Mouse (Mus musculus): ENCODE measurements at regions not wholly inside any gene's neighbourhood (a gene's known extent, or its start where the extent isn't known, plus 50 kb on each side); places are given as distances from the start of the nearest gene placed in this dataset.
A peak's percentile ranks its signal among the peaks of the same experiment; 100 is the strongest.

GRCm38 (mm10) chr15:86566111-86566510, 351.9 kb downstream of the Tbc1d22a start:
- DNase-seq (ENCODE audit: low spot score in 2 of 2): no peak
- intact Hi-C loops (cut with DNase I): no loop called here

DNA sequence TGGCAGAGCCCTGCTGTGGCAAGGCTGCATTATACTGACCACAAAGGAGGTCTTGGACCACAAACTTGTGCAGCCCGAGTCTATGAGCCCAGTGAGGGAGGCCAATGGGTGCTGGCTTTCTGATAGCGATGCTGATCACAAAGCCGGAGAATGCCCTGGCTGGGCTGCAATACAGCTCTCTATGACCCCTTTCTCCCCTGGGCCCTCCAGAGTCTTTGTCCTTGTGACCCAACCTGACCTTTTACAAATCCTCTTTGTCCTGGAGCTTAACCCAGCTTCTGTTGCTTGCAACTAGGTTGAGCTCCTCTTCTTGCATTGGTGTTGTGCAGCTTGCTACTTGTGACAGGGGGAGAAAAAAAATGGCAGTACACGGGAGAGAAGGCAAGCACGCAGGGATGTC, 360.1 kb downstream of the Tbc1d22a start:
- intact Hi-C loops (cut with DNase I): no loop called here
- DNase-seq (ENCODE audit: low spot score in 2 of 2): no peak

DNA sequence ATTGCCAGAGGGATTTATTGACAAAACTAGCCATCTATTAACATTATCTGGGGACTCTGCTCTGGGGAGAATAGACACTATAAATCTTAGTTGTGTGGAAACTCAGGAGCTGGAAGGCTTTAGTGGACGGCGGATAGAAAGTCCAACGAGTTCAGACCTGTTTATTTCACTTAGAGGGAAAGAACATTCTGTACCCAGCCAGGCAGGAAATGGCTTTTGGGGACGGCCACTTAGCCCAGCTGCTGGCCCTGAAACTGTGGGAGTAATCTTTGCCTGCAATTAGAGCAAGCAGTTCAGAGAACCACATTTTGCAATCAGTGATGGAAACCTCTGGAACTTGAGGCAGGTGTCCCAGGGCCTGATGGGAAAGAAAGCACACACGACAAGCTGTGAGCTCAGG, 362.4 kb downstream of the Tbc1d22a start:
- intact Hi-C loops (cut with DNase I): no loop called here
- DNase-seq (ENCODE audit: low spot score in 2 of 2): no peak

- intact Hi-C loops (cut with DNase I): no loop called here
- DNase-seq (ENCODE audit: low spot score in 2 of 2): no peak
Observed at GRCm38 (mm10) chr15:86578689-86579088, 364.4 kb downstream of the Tbc1d22a start.

DNA sequence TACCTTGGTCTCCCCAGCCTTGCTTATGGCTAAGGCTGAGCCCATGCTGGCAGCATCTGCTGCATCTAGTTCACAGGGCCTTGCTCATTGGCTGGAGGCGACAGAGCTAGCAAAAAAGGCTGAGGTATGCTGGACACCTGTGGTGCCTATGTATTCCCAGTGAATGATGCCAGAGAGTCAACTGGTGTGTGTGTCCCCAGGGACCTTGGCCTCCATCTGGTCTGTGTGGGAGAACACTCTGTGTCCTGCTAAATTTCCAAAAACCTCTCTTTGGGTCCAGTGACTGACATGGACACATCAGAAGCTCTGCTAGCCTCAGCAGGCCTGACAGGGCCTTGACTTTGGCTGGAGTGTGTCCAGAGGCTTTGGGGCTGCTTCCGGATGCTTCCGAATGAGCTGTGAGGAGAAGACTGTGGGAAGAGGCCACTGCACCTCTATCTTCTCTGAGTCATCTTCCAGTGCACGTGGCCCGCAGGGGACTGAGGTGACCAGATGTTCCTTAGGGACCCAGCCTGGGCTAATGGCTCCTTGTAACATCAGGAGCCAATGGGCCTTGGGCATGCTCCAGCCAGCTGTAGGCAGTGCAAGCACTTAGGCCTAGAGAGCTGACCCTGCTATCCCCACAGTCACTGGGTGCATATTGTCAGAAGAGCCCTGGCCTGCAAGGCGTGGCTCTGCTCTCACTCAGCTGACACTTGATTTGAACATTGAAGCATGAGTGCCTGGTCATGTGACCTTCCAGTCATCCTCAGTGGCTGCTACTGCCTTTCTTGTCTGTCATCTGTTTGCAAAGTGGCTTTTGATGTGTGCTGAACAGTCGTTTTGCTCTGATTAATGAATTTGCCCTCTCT, 368.2 kb downstream of the Tbc1d22a start:
- no peak for DNase-seq (ENCODE audit: low spot score in 2 of 2)
- intact Hi-C loops (cut with DNase I): no loop called here

GRCm38 (mm10) chr15:86585716-86586115, 371.5 kb downstream of the Tbc1d22a start:
- DNase-seq (ENCODE audit: low spot score in 2 of 2): no peak
- intact Hi-C loops (cut with DNase I): no loop called here

- intact Hi-C loops (cut with DNase I): no loop called here
Observed at GRCm38 (mm10) chr15:86587209-86587608, 372.9 kb downstream of the Tbc1d22a start.

GRCm38 (mm10) chr15:86590033-86590432, 375.8 kb downstream of the Tbc1d22a start:
- intact Hi-C loops (cut with DNase I): no loop called here
- DNase-seq (ENCODE audit: low spot score in 2 of 2): no peak

More at GRCm38 (mm10) chr15:86587209-86587608, 372.9 kb downstream of the Tbc1d22a start:
- no peak for DNase-seq (ENCODE audit: low spot score in 2 of 2)

DNA sequence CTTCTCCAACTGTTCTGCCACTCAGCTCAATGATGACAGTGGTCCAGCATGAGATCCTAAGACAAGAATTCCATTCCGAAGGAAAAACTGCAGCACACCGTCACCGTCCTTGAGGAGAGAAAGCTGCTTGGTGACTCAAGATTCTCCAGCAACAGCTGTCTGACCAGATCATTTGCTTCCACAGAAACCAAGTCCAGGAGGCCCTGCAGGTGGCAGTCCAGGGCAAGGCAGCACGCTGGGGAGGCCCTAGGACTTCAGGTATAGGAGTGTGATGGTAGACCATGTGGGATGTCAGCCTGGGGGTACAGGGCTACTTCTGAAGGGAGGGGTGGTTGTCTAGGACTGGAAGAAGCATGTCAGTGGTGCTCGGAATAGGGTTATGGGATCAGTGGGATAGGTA, 376.6 kb downstream of the Tbc1d22a start:
- intact Hi-C loops (cut with DNase I): no loop called here
- peak; percentile 19 to 26 for DNase-seq (ENCODE audit: low spot score in 2 of 2)

DNA sequence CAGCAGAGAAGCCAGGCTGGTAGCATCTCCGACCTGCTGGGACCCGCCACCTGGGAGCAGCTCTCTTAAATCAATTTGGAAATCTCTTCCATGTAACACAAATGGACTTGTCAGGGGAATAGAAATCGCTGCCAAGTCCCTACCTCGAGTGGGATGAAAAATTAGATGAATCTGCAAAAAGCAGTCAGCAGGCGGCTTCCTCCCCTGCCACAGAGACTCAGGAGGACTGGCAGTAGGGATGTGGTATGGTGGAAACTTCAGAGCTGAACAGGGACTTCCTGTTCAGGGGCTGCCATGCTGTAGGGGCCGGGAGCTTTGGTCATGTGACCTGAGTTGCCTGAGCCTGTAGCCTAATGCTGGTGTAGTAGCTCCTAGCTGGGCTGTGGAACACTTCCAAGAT, 379.1 kb downstream of the Tbc1d22a start:
- intact Hi-C loops (cut with DNase I): no loop called here
- peak; percentile 60 to 65 for DNase-seq (ENCODE audit: low spot score in 2 of 2)

- intact Hi-C loops (cut with DNase I): no loop called here
- no peak for DNase-seq (ENCODE audit: low spot score in 2 of 2)
Observed at GRCm38 (mm10) chr15:86606411-86606810, 392.2 kb downstream of the Tbc1d22a start.

- no peak for DNase-seq (ENCODE audit: low spot score in 2 of 2)
- intact Hi-C loops (cut with DNase I): no loop called here
Observed at GRCm38 (mm10) chr15:86609692-86610091, 395.4 kb downstream of the Tbc1d22a start.

DNA sequence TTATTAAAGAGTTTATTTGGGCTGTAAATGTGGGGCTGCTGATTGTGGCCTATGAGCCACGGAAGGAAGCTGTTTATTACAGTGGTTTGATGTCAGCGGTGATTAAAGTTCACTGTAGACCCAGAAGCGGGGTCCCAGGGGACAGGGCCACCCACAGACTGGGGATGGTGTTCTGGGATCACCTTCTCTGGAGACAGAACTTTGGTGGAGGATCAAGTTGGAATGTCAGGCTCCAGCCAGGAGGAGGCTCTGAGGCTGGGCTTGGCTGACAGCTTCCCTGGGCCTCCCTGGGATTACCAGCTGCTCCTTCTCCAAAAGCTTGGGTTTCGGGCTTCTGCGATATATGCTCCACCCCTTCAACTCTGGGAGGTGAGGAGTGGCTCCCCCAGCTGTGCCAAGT, 417.1 kb downstream of the Tbc1d22a start:
- intact Hi-C loops (cut with DNase I): no loop called here
- DNase-seq (ENCODE audit: low spot score in 2 of 2): no peak

DNA sequence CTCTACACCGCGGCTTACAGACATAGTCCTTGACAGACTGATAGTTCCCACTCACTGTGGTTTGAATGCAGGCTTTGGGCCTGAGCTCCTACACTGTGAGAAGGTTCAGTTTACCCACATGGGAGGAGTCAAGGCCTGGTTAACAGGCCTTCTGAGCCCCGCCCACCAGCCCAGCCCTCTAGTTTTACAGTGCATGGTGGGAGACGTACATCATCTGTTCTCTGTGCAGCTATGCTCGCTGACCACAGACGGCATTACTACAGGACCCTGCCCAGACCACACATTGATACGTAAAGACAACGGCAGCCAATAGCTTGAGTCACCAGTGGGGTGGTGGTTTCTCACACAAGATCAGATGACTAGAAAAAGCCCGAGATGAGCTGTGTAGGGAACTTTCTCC, 431.0 kb downstream of the Tbc1d22a start:
- intact Hi-C loops (cut with DNase I): no loop called here
- DNase-seq (ENCODE audit: low spot score in 2 of 2): no peak

DNA sequence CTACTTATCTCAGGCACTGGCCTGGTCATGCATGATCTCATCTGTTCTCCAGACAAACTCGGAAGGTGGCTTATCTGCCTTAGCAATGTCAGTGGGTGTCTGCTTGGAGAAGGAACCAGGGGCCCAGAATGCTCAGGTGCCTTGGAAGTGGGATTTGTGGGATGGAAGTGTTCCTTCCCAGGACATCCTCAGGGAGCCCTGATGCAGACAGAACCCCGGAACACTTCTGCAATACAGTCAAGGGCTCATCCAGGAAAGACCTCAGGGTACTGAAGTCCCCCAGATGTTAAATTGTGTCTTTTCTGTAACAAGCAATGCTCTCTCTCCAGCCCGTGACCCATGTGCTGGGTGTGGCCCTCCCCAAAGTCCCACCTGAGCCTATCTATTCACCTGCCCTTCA, 433.9 kb downstream of the Tbc1d22a start:
- intact Hi-C loops (cut with DNase I): no loop called here
- no peak for DNase-seq (ENCODE audit: low spot score in 2 of 2)

- peak; percentile 26 to 33 for DNase-seq (ENCODE audit: low spot score in 2 of 2)
- intact Hi-C loops (cut with DNase I): no loop called here
Observed at GRCm38 (mm10) chr15:86673096-86673520, 458.8 kb downstream of the Tbc1d22a start.

GRCm38 (mm10) chr15:86677016-86677415, 462.8 kb downstream of the Tbc1d22a start:
- DNase-seq (ENCODE audit: low spot score in 2 of 2): peak; percentile 24 to 30
- intact Hi-C loops (cut with DNase I): no loop called here

DNA sequence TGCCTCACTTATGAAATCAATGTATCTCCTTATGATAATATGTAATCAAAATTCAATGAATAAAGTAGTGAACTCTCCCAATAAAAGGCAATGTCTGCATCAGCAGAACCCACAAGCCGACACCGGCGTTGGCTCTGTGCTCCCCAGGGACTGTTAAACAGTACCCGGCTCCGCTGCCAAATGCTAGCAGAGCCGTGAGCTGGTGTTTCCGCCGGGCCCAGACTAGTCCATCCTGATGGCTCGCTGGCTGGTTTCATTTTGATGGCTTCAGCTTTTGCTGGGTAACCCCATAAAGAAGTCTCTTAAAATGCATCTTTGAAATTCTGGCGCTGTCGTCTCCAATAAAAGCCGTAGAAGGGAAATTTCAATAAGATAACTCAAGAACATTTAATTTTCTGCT, 468.8 kb downstream of the Tbc1d22a start:
- DNase-seq (ENCODE audit: low spot score in 2 of 2): no peak
- intact Hi-C loops (cut with DNase I): no loop called here

- intact Hi-C loops (cut with DNase I): no loop called here
Observed at GRCm38 (mm10) chr15:86689694-86690093, 475.4 kb downstream of the Tbc1d22a start.

GRCm38 (mm10) chr15:86696806-86697205, 482.5 kb downstream of the Tbc1d22a start:
- intact Hi-C loops (cut with DNase I): no loop called here
- DNase-seq (ENCODE audit: low spot score in 2 of 2): peak; percentile 18 to 38

More at GRCm38 (mm10) chr15:86689694-86690093, 475.4 kb downstream of the Tbc1d22a start:
- DNase-seq (ENCODE audit: low spot score in 2 of 2): peak; percentile 15 to 26

DNA sequence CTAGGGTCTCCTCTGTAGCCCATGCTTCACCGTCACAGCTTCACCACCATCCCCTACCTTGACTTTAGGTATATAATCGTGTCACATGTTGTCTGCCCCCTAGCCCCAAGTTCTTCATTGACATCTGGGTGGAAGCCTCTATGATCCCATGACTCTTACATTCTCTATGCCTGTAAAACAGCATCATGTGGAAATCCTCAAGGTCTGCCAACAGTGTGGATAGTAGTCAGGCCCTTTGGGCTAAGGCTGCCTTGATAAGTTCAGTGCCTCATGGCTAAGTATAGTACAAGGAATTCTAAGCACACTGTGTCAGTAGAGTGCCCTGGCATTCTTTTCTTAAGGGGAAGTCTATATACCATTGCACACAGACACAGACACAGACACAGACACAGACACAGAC, 496.2 kb downstream of the Tbc1d22a start:
- intact Hi-C loops (cut with DNase I): no loop called here
- no peak for DNase-seq (ENCODE audit: low spot score in 2 of 2)
